Mouse (Mus musculus) forebrain, postnatal 0 days (tissue): Measurements from ENCODE around the gene Snd1. TPM values are rescaled to one million over a fixed set of nuclear protein-coding genes. Genes with fewer than 3 reads are reported as not detected.

Source experiments
- ATAC-seq: fragments of 200-750 bp; cut with Nextera tagmentation; 2 replicates; pipeline ENCODE4 v1.8.0; 2017; ENCODE audit warnings: mild to moderate bottlenecking, moderate library complexity
- DNase-seq: peaks from one replicate; pipeline ENCODE4 v3.0.0-alpha.2; 2015
- H3K27ac ChIP-seq: fragments of 300-500 bp; sonication (generic); 2 replicates; pipeline ENCODE4 v1.5.1; 2014; ENCODE audit warnings: low read depth, mild to moderate bottlenecking, antibody characterized with exemption, low read length, moderate library complexity, mixed read lengths
- H3K27me3 ChIP-seq: fragments of 300-500 bp; sonication (generic); 2 replicates; pipeline ENCODE4 v1.6.1; 2014; ENCODE audit warnings: mild to moderate bottlenecking, low read length, mixed read lengths; ENCODE audit not compliant: insufficient read depth
- H3K36me3 ChIP-seq: fragments of 300-500 bp; sonication (generic); 2 replicates; pipeline ENCODE4 v1.6.1; 2014; ENCODE audit warnings: mild to moderate bottlenecking, moderate library complexity; ENCODE audit not compliant: insufficient read depth
- H3K4me1 ChIP-seq: fragments of 300-500 bp; sonication (generic); 2 replicates; pipeline ENCODE4 v1.6.1; 2014; ENCODE audit warnings: antibody characterized with exemption; ENCODE audit not compliant: insufficient read depth
- H3K4me2 ChIP-seq: fragments of 300-500 bp; sonication (generic); 2 replicates; pipeline ENCODE4 v1.6.1; 2014; ENCODE audit warnings: low read depth, mild to moderate bottlenecking, moderate library complexity
- H3K4me3 ChIP-seq: fragments of 300-500 bp; sonication (generic); 2 replicates; pipeline ENCODE4 v1.5.1; 2014; ENCODE audit warnings: low read depth, low read length, mixed read lengths
- H3K9ac ChIP-seq: fragments of 300-500 bp; sonication (generic); 2 replicates; pipeline ENCODE4 v1.6.1; 2014; ENCODE audit warnings: mild to moderate bottlenecking
- H3K9me3 ChIP-seq: fragments of 300-500 bp; sonication (generic); 2 replicates; pipeline ENCODE4 v1.6.1; 2016; ENCODE audit warnings: low read length
- CTCF ChIP-seq: sonication (generic); IDR thresholded peaks from 2 replicates; pipeline ENCODE4 v1.5.1; 2016; ENCODE audit warnings: antibody characterized with exemption, control low read depth, low read depth
- WGBS: fragments of 180-500 bp; shearing (Covaris S2); extraction: QIAGEN DNeasy Blood & Tissue Kit; methylation state at CpG from one replicate; pipeline ENCODE4 v1.1.7; 2014; 5-methylcytosine and 5-hydroxymethylcytosine counted together
- polyA plus RNA-seq: library from polyadenylated mRNA; unstranded; fragments of >200 nt; fragmentation: Nextera tagmentation; extraction: Ambion mirVana; gene quantifications from 2 replicates; pipeline ENCODE4 v1.2.1, GENCODE M21; 2015
- total RNA-seq: library from RNA; depleted of rRNA; stranded (reverse); fragments of >200 nt; gene quantifications from 2 replicates; pipeline ENCODE4 v1.2.3, GENCODE M21; 2014

Gene Snd1
- total and polyA plus RNA-seq, 2 experiments from 2014 or later, result 72.4 to 90.8 TPM

GRCm38 (mm10) chr6:28866206-28866605, 391.3 kb downstream of the Snd1 start:
- ATAC-seq (no peak), DNase-seq (no peak)
- H3K4me2 ChIP-seq, result no peak overlapping the region
- H3K9ac ChIP-seq, result no peak overlapping the region
- H3K27me3 ChIP-seq, result no peaks in the 10 kb centered on the region
- 94% methylated on average over 3 of the region's 3 CpGs for WGBS
- no peak overlapping the region for H3K4me3 ChIP-seq
- peaks cover 8% of the 10 kb centered on the region; the same call in 1 of the 2 replicates for H3K4me1 ChIP-seq
- no peak for TF ChIP-seq CTCF
- H3K36me3 ChIP-seq, result no peaks in the 10 kb centered on the region
- H3K9me3 ChIP-seq, result no peaks in the 10 kb centered on the region
- no peak overlapping the region for H3K27ac ChIP-seq

- no peaks in the 10 kb centered on the region for H3K36me3 ChIP-seq
- H3K9ac ChIP-seq, result no peak overlapping the region
- no peaks in the 10 kb centered on the region for H3K9me3 ChIP-seq
- H3K4me3 ChIP-seq, result no peak overlapping the region
- H3K27ac ChIP-seq, result no peak overlapping the region
- DNase-seq (no peak), ATAC-seq (no peak)
- H3K4me1 ChIP-seq, result peaks cover 13% of the 10 kb centered on the region
- WGBS, result 40% methylated on average over 2 of the region's 2 CpGs
- no peaks in the 10 kb centered on the region for H3K27me3 ChIP-seq
- no peak overlapping the region for H3K4me2 ChIP-seq
- TF ChIP-seq CTCF, result no peak
Observed at GRCm38 (mm10) chr6:28867516-28868251, 392.7 kb downstream of the Snd1 start.

- no peak for TF ChIP-seq CTCF
- 67% methylated on average over 5 of the region's 5 CpGs for WGBS
- Histone ChIP-seq H3K4me3 (no peak overlapping the region), H3K27me3 (no peaks in the 10 kb centered on the region), H3K4me2 (no peak overlapping the region), H3K9ac (no peak overlapping the region), H3K27ac (peak overlapping the region; percentile 15; the same call in 1 of the 2 replicates), H3K9me3 (no peaks in the 10 kb centered on the region), H3K36me3 (no peaks in the 10 kb centered on the region), H3K4me1 (peaks cover 6% of the 10 kb centered on the region)
- peak; percentile 56 for DNase-seq
- ATAC-seq, result peak; percentile 78
Observed at GRCm38 (mm10) chr6:28871725-28872420, 396.9 kb downstream of the Snd1 start.

GRCm38 (mm10) chr6:28872421-28872795, 397.5 kb downstream of the Snd1 start:
- no peak for TF ChIP-seq CTCF
- H3K4me1 ChIP-seq, result peaks cover 6% of the 10 kb centered on the region
- ATAC-seq (peak; percentile 23), DNase-seq (peak; percentile 51)
- 76% methylated on average over 3 of the region's 3 CpGs for WGBS
- no peaks in the 10 kb centered on the region for H3K27me3 ChIP-seq
- H3K27ac ChIP-seq, result 0 out of 2 replicates have a peak overlapping the region, but pooled peaks have one; percentile 15
- H3K36me3 ChIP-seq, result no peaks in the 10 kb centered on the region
- H3K4me3 ChIP-seq, result no peak overlapping the region
- H3K9me3 ChIP-seq, result no peaks in the 10 kb centered on the region
- no peak overlapping the region for H3K9ac ChIP-seq
- H3K4me2 ChIP-seq, result no peak overlapping the region

GRCm38 (mm10) chr6:28874053-28874452, 399.1 kb downstream of the Snd1 start:
- TF ChIP-seq CTCF, result no peak
- H3K4me3 ChIP-seq, result no peak overlapping the region
- no peak overlapping the region for H3K27ac ChIP-seq
- H3K36me3 ChIP-seq, result no peaks in the 10 kb centered on the region
- no peaks in the 10 kb centered on the region for H3K9me3 ChIP-seq
- WGBS, result 68% methylated on average over 11 of the region's 11 CpGs
- peaks cover 20% of the 10 kb centered on the region for H3K4me1 ChIP-seq
- no peak overlapping the region for H3K4me2 ChIP-seq
- no peak for ATAC-seq
- H3K9ac ChIP-seq, result no peak overlapping the region
- DNase-seq, result no peak
- H3K27me3 ChIP-seq, result no peaks in the 10 kb centered on the region; the same call in 1 of the 2 replicates

- Histone ChIP-seq H3K36me3 (no peaks in the 10 kb centered on the region), H3K4me1 (peaks cover 20% of the 10 kb centered on the region), H3K9ac (no peak overlapping the region), H3K27ac (no peak overlapping the region), H3K27me3 (no peaks in the 10 kb centered on the region; the same call in 1 of the 2 replicates), H3K4me3 (no peak overlapping the region), H3K9me3 (no peaks in the 10 kb centered on the region), H3K4me2 (no peak overlapping the region)
- no peak for TF ChIP-seq CTCF
- ATAC-seq (no peak), DNase-seq (no peak)
- WGBS, result 95% methylated on average over 5 of the region's 5 CpGs
Observed at GRCm38 (mm10) chr6:28874759-28875158, 399.8 kb downstream of the Snd1 start.

- no peak overlapping the region for H3K27ac ChIP-seq
- H3K9me3 ChIP-seq, result no peaks in the 10 kb centered on the region
- no peak overlapping the region for H3K4me2 ChIP-seq
- H3K4me3 ChIP-seq, result no peak overlapping the region
- WGBS, result 58% methylated on average over 1 of the region's 1 CpGs
- no peaks in the 10 kb centered on the region; the same call in 1 of the 2 replicates for H3K27me3 ChIP-seq
- H3K9ac ChIP-seq, result no peak overlapping the region
- TF ChIP-seq CTCF, result no peak
- ATAC-seq (no peak), DNase-seq (no peak)
- no peaks in the 10 kb centered on the region for H3K36me3 ChIP-seq
- peaks cover 21% of the 10 kb centered on the region for H3K4me1 ChIP-seq
Observed at GRCm38 (mm10) chr6:28875333-28875732, 400.4 kb downstream of the Snd1 start.
